Mouse (Mus musculus) heart, postnatal 0 days (tissue): ENCODE data around the gene 4833439L19Rik.

Source experiments
- CTCF ChIP-seq: IDR thresholded peaks from 2 replicates; pipeline ENCODE4 v1.5.1; 2016; ENCODE audit warnings: antibody characterized with exemption, control low read depth, low read depth
- EP300 ChIP-seq: IDR thresholded peaks from 2 replicates; pipeline ENCODE4 v1.6.1; 2016; ENCODE audit warnings: antibody characterized with exemption, low read depth

GRCm38 (mm10) chr13:54608666-54609065, 43.4 kb upstream of the 4833439L19Rik start:
- TF ChIP-seq CTCF (no peak), EP300 (no peak)
